In the genomic region with DNA sequence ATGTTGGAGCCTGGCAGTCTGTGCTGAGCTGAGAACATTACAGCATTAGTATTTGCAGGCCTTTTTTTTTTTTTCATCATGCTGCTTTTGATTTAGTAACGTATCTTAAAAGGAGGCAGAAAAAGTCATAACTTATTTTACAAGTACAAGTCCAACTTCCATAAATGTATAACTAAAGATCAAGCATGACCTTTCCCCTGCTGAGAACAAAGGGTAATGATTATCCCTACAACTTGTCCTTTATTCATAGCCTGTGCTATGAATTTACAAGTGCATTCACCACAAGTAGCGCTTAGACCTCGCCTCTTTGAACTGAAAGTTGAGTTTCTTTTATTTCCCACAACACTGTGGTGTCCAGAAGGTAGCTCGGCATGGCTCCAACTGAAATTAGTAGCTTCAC, we compare ENCODE assay signal across 11 mouse cellular contexts. TPM values are rescaled to one million over a fixed set of nuclear protein-coding genes. Genes with fewer than 3 reads are reported as not detected.
A peak's percentile ranks its signal among the peaks of the same experiment; 100 is the strongest.
DNase-seq lines count a peak whose midpoint lies in the region; ATAC-seq and TF ChIP-seq lines count a peak whose summit lies in the region.
"Had no signal": no experiment of that assay in that cellular context is flagged by ENCODE, and none has a peak within 500 bp of the region (broad histone marks: within the 10 kb centered on the region; RNA-seq: fewer than 3 reads in every experiment).

No protein-coding gene starts in this region.

- 81% methylated on average over 4 of the region's 4 CpGs for WGBS in hindbrain, embryonic 15.5 days
- 91% methylated on average over 4 of the region's 4 CpGs for WGBS in hindbrain, embryonic 11.5 days
- 71% methylated on average over 4 of the region's 4 CpGs for WGBS in hindbrain, embryonic 16.5 days
- 60% methylated on average over 4 of the region's 4 CpGs for WGBS in liver, postnatal 0 days (ENCODE audit: insufficient replicate concordance)

- no peak for DNase-seq in hindbrain, embryonic 11.5 days (ENCODE audit: low spot score)
- DNase-seq in brain, adult 2 months (ENCODE audit: low read depth, low spot score) = peak; percentile 40
- DNase-seq in liver, postnatal 0 days = no peak
- DNase-seq in left cerebral cortex, adult 11 months (ENCODE audit: low spot score) = no peak
- no peak for DNase-seq in frontal cortex, postnatal 36 days (ENCODE audit: low spot score in 2 of 2)
- DNase-seq: adrenal gland, postnatal 10 days; lung, postnatal 4 days had no signal

- H3K9me3 ChIP-seq in hindbrain, embryonic 15.5 days = no peaks in the 10 kb centered on the region
- no peaks in the 10 kb centered on the region for H3K9me3 ChIP-seq in hindbrain, embryonic 11.5 days (ENCODE audit: control insufficient read depth, low read length)
- no peaks in the 10 kb centered on the region for H3K9me3 ChIP-seq in hindbrain, embryonic 16.5 days (ENCODE audit: control insufficient read depth, low read length)
- H3K9me3 ChIP-seq in liver, postnatal 0 days (ENCODE audit: low read length) = no peaks in the 10 kb centered on the region
- H3K9me3 ChIP-seq: heart, embryonic 13.5 days had no signal

- H3K27me3 ChIP-seq in hindbrain, embryonic 15.5 days = no peaks in the 10 kb centered on the region
- no peaks in the 10 kb centered on the region for H3K27me3 ChIP-seq in hindbrain, embryonic 11.5 days (ENCODE audit: control insufficient read depth, insufficient read depth, low read length)
- H3K27me3 ChIP-seq in hindbrain, embryonic 16.5 days (replicated peaks; ENCODE audit: control insufficient read depth, insufficient read depth, low read length) = no peaks in the 10 kb centered on the region
- no peaks in the 10 kb centered on the region for H3K27me3 ChIP-seq in liver, postnatal 0 days (ENCODE audit: insufficient read depth, low read length)
- H3K27me3 ChIP-seq: heart, embryonic 13.5 days had no signal

- no peak overlapping the region for H3K27ac ChIP-seq in hindbrain, embryonic 15.5 days (replicated peaks)
- H3K27ac ChIP-seq in hindbrain, embryonic 11.5 days (ENCODE audit: low read depth, low read length) = no peak overlapping the region
- H3K27ac ChIP-seq in hindbrain, embryonic 16.5 days (ENCODE audit: low read depth, low read length) = no peak overlapping the region
- peak overlapping the region; percentile 45 for H3K27ac ChIP-seq in liver, postnatal 0 days (ENCODE audit: low read depth)
- H3K27ac ChIP-seq: heart, embryonic 13.5 days; left cerebral cortex, adult 2 months had no signal

- peak overlapping the region; percentile 53 for H3K4me3 ChIP-seq in hindbrain, embryonic 15.5 days
- H3K4me3 ChIP-seq in hindbrain, embryonic 11.5 days (ENCODE audit: low read depth, low read length) = no peak overlapping the region
- H3K4me3 ChIP-seq in hindbrain, embryonic 16.5 days (ENCODE audit: low read length) = peak overlapping the region; percentile 59; the same call in 1 of the 2 replicates
- H3K4me3 ChIP-seq in liver, postnatal 0 days (ENCODE audit: low read depth, low read length) = peak overlapping the region; percentile 11; the same call in 1 of the 2 replicates

- peak overlapping the region; percentile 74 for H3K4me2 ChIP-seq in hindbrain, embryonic 15.5 days
- H3K4me2 ChIP-seq in hindbrain, embryonic 11.5 days (replicated peaks; ENCODE audit: low read depth, low read length) = no peak overlapping the region
- peak overlapping the region; percentile 51 for H3K4me2 ChIP-seq in hindbrain, embryonic 16.5 days (ENCODE audit: low read length)
- H3K4me2 ChIP-seq in liver, postnatal 0 days (ENCODE audit: low read depth, low read length) = peak overlapping the region; percentile 79

- H3K4me1 ChIP-seq in hindbrain, embryonic 15.5 days (replicated peaks) = peaks cover 21% of the 10 kb centered on the region
- H3K4me1 ChIP-seq in hindbrain, embryonic 11.5 days (replicated peaks; ENCODE audit: control insufficient read depth, insufficient read depth, low read length) = no peaks in the 10 kb centered on the region
- peaks cover 10% of the 10 kb centered on the region for H3K4me1 ChIP-seq in hindbrain, embryonic 16.5 days (ENCODE audit: control insufficient read depth, insufficient read depth, low read depth, low read length)
- H3K4me1 ChIP-seq in liver, postnatal 0 days (ENCODE audit: insufficient read depth) = peaks cover 11% of the 10 kb centered on the region; the same call in 1 of the 2 replicates

- TF ChIP-seq EP300 in liver, postnatal 0 days (IDR thresholded peaks at IDR 0.05; ENCODE audit: low read depth) = no peak

- no peak overlapping the region for H3K9ac ChIP-seq in hindbrain, embryonic 15.5 days
- H3K9ac ChIP-seq in hindbrain, embryonic 11.5 days (ENCODE audit: low read depth, low read length) = no peak overlapping the region
- H3K9ac ChIP-seq in hindbrain, embryonic 16.5 days (ENCODE audit: low read depth, low read length) = no peak overlapping the region
- no peak overlapping the region for H3K9ac ChIP-seq in liver, postnatal 0 days (replicated peaks)

- no peaks in the 10 kb centered on the region for H3K36me3 ChIP-seq in hindbrain, embryonic 15.5 days
- no peaks in the 10 kb centered on the region for H3K36me3 ChIP-seq in hindbrain, embryonic 11.5 days (ENCODE audit: control insufficient read depth, insufficient read depth, low read length)
- H3K36me3 ChIP-seq in hindbrain, embryonic 16.5 days (ENCODE audit: control insufficient read depth, insufficient read depth, low read length) = no peaks in the 10 kb centered on the region
- no peaks in the 10 kb centered on the region for H3K36me3 ChIP-seq in liver, postnatal 0 days (replicated peaks; ENCODE audit: insufficient read depth, low read length)
- H3K36me3 ChIP-seq: heart, embryonic 13.5 days had no signal

- ATAC-seq in hindbrain, embryonic 15.5 days (ENCODE audit: low FRiP score, low read depth) = no peak
- no peak for ATAC-seq in hindbrain, embryonic 11.5 days (ENCODE audit: low FRiP score)
- no peak for ATAC-seq in hindbrain, embryonic 16.5 days
- ATAC-seq in liver, postnatal 0 days = no peak

- TF ChIP-seq CTCF in liver, postnatal 0 days (IDR thresholded peaks at IDR 0.05; ENCODE audit: low read depth) = no peak

RNA-seq across cellular contexts. Expression of a gene that starts 1.5 kb away (rescaled TPM):
- 56.1 and 57.7 TPM in 2 replicates for polyA plus RNA-seq in hindbrain, embryonic 15.5 days (2015; fragmentation: Nextera tagmentation; extraction: Ambion mirVana)
- polyA plus RNA-seq in hindbrain, embryonic 11.5 days (2014; fragmentation: Nextera tagmentation; extraction: Ambion mirVana) = 13.4 and 14.0 TPM in 2 replicates
- 63.7 and 72.1 TPM in 2 replicates for polyA plus RNA-seq in hindbrain, embryonic 16.5 days (2015; fragmentation: Nextera tagmentation; extraction: Ambion mirVana)
- polyA plus RNA-seq in liver, postnatal 0 days (2015; fragmentation: Nextera tagmentation; extraction: Ambion mirVana) = 15.6 and 16.3 TPM in 2 replicates

RNA-seq across cellular contexts. Expression of a gene that starts 30.5 kb away (rescaled TPM):
- polyA plus RNA-seq in hindbrain, embryonic 15.5 days (2015; fragmentation: Nextera tagmentation; extraction: Ambion mirVana) = 0.19 and 0.21 TPM in 2 replicates
- polyA plus RNA-seq in hindbrain, embryonic 11.5 days (2014; fragmentation: Nextera tagmentation; extraction: Ambion mirVana) = 0.11 TPM in 1 of 2 replicates, not detected in the other
- polyA plus RNA-seq in hindbrain, embryonic 16.5 days (2015; fragmentation: Nextera tagmentation; extraction: Ambion mirVana) = 0.29 TPM in 1 of 2 replicates, not detected in the other
- not detected in 2 replicates for polyA plus RNA-seq in liver, postnatal 0 days (2015; fragmentation: Nextera tagmentation; extraction: Ambion mirVana)
- polyA plus RNA-seq: heart, embryonic 13.5 days had no signal

RNA-seq across cellular contexts. Expression of a gene that starts 47.5 kb away (rescaled TPM):
- polyA plus RNA-seq in hindbrain, embryonic 15.5 days (2015; fragmentation: Nextera tagmentation; extraction: Ambion mirVana) = not detected in 2 replicates
- not detected in 2 replicates for polyA plus RNA-seq in hindbrain, embryonic 11.5 days (2014; fragmentation: Nextera tagmentation; extraction: Ambion mirVana)
- not detected in 2 replicates for polyA plus RNA-seq in hindbrain, embryonic 16.5 days (2015; fragmentation: Nextera tagmentation; extraction: Ambion mirVana)
- not detected in 2 replicates for polyA plus RNA-seq in liver, postnatal 0 days (2015; fragmentation: Nextera tagmentation; extraction: Ambion mirVana)
- polyA plus RNA-seq: heart, embryonic 13.5 days had no signal

RNA-seq across cellular contexts. Expression of a gene that starts 50.9 kb away (rescaled TPM):
- polyA plus RNA-seq in hindbrain, embryonic 15.5 days (2015; fragmentation: Nextera tagmentation; extraction: Ambion mirVana) = 2.4 and 3.3 TPM in 2 replicates
- 1.4 and 2.1 TPM in 2 replicates for polyA plus RNA-seq in hindbrain, embryonic 11.5 days (2014; fragmentation: Nextera tagmentation; extraction: Ambion mirVana)
- polyA plus RNA-seq in hindbrain, embryonic 16.5 days (2015; fragmentation: Nextera tagmentation; extraction: Ambion mirVana) = 1.6 and 1.8 TPM in 2 replicates
- 0.24 and 0.34 TPM in 2 replicates for polyA plus RNA-seq in liver, postnatal 0 days (2015; fragmentation: Nextera tagmentation; extraction: Ambion mirVana)
